Mouse (Mus musculus): ENCODE results near the gene Ccr10.

The Ccr10 gene

DNA sequence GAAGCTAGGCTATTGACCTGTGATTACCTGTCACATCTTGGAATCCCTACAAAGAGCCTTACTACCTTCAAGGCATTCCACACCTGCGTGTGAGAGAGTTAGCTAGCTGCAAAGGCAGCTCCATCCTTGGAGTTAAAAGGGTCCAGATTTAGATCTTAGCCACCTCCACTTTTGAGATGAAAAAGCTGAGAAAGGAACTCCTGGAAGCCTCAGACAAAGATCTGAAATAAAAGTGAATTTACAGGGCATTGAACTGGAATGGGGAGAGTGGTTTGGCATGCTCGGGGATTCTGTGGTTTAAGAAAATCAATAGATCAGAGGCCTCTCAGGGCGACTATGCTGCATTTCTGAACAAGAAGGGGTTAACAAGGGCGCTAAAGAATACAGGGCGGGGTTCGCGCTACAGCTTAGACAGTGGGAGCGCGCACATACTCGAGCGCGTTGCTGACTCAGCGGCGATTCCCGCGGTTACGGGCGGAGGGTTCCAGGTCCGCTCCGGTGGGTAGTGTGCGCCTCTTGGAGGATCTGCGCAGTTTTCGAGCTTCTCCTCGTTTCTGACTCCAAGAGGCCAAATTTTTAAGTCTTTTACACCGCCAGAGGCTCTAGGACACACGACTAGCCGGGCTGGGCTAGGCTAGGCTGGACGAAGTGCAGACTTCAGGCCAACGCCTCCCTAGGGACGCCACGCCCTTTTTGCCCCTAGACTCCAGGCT, 3.4 kb downstream of the Ccr10 start:
- DNase-seq = peak; percentile 84 to 86

DNA sequence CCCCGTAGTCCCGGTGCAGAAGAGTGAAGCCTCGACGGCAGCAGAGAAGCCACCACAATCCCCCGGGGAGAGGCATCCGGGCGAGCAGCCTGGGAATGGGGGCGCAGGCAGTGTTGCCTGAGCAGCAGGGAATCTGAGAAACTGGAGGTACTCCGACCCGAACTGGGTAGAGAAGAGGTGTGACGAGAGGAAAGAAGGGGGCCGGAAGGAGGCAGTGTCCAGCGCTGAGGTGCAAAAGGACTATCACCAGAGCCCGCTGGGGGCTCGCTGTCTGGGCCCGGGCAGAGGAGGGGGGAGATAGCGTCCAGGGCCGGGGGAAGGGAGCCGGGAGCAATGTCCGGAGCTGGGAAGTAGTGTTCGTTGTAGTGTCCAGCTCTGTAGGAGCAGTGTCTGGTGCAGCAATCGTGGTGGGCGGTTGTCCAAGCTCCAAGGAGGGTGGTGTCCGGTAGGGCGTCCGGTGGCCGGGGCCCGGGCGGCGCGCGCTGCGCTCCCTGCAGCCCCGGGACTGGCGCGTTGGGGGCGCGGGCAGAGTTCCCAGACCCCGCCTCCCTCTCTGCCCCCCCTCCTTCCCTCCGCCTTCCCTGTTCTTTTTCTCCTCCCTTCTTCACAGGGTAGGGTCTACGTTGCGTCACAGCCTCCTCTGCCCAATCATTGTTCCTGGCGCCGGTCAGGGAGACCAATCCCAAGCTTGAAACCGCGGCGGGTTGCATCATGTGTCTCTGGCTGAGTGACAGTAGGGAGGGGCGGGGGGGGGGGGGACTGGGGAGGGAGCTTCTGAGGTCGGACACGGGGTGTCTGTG, 4.2 kb downstream of the Ccr10 start, which contains the start of gene Plekhh3:
Plekhh3 (minus strand) TSS at position 541 of the 800 bp plus-strand sequence.
- DNase-seq = peak; percentile 94 to 96

DNA sequence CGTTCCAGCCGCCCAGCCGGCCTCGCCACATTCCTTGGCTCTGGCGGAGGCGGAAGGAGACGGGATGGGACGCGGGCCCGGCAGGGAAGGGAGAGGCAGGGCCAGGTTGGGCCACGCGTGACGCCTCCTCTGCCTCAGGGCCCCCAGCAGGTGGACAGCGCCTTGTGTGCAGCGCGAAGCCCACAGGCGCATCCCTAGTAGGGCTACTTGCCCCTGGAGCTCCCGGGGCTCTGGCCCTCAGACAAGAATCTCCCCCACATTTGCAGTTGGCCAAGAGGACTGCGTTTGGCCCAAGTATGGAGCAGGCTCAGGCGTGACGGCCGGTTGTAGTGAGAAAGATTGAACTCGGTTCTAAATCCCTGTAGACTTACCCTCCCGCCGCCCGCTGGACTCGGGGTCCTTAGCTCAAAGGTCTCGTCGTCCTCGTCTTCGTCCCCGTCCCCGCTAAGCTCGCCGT, 4.9 kb downstream of the Ccr10 start, which contains the start of gene Cntnap1:
Cntnap1 (plus strand) TSS at position 170 of the 457 bp plus-strand sequence.
- peak; percentile 77 to 82 for DNase-seq

DNA sequence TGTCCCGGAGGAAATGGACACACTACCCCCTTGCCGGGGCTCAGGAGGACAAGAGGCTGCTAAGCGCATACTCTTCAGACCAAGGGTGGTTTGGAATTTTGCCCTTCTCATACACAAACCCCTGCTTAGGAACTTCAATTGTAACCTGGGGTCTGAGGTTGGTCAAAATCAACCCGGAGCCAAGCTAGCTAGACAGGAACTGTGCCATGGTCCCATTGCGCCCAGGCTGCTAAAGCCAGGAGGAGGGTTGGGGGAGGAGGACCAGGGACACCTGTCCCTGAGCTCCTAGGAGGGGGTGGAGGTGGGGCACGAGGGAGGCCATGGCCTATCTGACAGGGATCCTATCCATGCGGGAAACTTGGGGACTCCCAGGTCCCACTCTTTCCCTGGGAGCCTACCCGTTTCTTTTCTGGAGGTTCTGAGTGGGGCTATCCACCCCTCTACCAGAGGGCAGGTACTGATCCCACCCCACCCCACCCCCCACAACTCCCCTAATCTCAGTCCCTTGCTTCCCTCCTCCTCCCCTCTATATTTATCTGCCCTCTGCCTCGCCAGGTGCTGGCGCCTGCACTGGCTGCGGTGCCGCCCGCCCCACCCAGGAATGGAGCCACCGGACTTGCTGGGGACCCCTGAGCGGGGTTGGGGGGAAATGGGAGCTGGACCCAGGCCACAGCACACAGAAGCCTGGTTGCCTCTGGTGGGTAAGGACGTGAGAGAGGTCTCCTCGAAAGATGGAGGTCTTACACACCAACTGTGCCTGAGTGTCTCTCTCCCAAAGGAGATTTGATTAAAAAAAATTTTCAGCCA, 5.7 kb downstream of the Ccr10 start:
- peak; percentile 65 to 74 for DNase-seq

DNA sequence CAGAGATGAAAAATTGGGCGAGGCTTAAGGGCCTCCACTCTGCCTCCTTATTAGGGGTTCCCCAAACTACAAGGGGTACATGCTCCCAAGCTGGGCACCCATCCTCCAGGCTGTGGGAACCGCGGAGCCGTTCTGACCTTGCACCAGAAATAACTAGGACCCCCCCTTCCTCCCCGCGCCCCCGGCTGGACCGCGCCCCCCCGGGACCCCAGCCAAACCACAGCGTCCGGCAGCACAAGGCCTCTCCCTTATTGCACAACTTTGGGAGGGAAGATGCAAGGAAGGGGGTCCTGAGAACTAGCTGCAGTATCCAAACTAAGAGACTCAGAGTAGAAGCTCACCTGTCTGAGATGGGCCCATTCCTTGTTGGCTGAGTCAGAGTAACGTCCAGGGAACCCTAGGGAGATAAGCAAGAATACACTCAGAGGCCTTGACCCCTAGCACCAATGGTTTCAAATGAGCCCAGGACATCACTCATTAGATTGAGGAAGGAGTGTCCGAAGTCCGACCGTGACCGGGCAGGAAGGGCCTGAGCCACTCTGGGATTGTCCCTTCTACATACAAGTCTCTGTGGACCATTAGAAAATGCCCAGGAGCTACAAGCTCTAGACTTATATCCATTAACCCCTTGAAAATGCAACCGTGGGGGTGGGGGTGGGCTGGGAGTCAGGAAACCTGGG, 6.8 kb downstream of the Ccr10 start:
- peak; percentile 20 to 56 for DNase-seq

DNA sequence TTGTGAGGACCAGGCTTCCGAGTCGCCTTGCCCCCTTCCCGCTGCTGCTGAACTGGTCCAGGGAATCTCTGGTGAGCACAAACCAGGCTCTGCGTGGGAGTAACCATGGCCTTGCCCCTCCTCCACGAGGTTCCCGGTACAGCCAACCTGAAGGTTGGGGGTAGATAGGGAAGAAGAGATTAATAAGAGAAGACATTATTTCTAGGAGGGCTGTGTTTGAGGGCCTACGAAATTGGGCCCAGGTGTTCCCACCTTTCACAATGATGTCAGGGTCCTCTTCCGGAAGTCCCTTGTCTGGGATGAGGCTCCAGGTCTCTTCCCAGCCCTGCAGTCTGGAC, 7.3 kb downstream of the Ccr10 start:
- peak in 1 of 2 experiments; percentile 26 for DNase-seq

DNA sequence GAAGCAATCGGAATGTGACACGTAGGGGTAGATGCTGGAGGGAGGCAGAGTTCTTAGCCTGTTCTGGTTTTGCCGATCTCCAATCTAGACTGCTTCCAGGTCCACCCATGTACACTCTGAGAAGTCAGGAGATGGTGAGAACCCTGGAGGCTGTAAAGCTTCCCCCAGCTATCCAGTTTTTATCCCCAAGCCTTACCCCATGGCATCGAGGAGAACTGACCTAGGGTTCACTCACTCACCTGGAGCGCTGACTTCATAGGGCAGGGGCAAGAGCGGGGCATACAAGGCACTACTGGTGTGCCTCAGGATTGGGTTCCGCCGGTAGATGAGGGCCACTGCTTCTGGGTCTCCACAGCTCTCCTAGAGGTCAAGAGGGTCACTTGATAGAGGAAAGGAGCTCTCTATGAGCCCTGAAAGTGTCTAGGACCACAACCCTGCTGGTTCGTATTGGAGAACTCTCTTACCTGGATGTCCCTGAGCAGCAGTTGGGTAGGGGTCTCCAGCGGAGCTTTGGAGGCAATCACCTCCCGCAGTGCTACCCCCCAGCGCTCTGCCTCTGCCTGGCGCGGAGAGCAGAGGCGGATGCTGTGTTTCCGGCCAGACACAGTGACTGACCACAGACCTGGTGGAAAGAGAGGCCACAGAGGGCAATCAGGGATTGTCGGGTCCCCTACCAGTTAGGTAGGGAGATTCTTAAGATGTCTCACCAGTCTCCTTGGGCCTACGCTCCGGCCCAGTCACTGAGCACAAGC, 7.9 kb downstream of the Ccr10 start:
- DNase-seq = peak in 1 of 2 experiments; percentile 30

DNA sequence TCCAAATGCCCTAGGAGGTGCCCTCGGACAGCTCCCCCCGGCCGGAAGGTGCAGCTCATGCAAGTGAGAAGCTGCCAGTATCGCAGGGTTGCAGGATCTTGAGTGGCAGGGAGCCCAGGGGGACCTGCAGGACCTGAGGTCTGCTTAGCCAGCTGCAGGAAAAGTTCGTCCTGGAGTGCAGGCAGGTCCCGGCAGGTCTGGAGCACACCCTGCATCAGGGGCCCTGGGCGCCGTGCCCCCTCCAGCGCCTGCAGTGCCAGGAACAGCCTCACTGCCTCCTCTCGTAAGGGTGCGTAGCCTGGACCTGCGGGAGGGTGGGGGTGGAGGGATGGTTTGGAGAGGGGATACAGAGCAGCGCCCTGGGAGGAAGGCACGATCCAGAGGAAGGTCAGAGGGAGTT, 8.9 kb downstream of the Ccr10 start:
- DNase-seq = peak; percentile 23 to 37

DNA sequence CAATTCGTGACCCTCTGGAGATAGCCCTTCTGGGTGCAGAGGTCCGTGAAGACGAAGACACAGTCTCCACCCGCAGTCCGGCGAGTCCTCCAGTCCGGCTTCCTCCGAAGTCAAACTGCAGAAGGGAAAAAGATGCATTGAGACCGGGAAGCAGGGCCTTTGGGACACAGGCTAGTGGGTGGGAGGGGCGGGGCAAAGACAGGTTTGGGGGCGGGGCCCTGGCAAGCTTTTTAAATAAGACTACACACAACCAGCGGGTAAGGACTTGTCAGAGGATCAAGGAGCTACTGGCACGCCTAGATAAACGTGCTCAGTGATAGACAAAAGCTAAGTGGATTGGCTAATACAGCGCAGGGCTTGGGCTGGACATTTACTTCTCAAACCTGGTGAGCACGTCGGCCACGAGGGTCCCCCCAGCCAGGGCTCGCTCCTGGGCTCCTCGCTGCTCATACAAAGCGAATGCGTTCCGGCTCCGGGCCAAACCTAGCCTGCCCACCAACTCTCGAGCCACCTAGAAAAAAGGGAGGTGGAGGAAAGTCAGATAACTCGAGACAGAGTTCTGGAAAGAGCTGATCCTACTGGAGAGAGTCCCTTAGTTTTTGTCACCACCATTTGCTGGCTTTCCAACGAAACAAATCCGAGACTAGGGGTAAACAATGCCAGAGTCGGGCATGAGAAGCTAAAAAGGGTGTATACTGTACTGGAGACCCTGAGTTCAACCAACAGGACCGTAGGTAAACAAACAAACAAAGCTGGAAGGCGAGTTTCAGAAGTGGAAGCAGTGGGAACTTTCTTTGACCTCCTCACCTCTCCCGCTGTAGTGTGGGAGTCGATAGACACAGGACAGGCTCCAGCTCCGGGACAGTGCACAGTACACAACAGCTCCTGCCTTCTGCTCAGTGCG, 10.3 kb downstream of the Ccr10 start:
- peak; percentile 38 to 39 for DNase-seq

DNA sequence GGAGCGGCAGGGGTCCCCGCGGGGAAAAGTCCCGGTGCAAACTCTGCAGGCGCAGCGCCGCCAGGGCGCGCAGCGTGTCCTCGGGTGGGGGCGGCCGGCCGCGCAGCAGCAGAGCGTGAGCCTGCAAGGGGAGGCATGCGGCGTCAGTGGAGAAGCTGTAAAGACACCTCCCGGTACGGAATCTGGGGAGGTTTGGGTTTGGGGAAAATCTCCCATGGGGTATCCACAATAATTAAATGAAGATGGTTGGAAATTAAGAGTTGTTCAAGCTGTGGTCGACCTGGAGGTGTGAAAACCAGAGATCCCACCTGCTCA, 10.9 kb downstream of the Ccr10 start:
- peak in 1 of 2 experiments; percentile 47 for DNase-seq

DNA sequence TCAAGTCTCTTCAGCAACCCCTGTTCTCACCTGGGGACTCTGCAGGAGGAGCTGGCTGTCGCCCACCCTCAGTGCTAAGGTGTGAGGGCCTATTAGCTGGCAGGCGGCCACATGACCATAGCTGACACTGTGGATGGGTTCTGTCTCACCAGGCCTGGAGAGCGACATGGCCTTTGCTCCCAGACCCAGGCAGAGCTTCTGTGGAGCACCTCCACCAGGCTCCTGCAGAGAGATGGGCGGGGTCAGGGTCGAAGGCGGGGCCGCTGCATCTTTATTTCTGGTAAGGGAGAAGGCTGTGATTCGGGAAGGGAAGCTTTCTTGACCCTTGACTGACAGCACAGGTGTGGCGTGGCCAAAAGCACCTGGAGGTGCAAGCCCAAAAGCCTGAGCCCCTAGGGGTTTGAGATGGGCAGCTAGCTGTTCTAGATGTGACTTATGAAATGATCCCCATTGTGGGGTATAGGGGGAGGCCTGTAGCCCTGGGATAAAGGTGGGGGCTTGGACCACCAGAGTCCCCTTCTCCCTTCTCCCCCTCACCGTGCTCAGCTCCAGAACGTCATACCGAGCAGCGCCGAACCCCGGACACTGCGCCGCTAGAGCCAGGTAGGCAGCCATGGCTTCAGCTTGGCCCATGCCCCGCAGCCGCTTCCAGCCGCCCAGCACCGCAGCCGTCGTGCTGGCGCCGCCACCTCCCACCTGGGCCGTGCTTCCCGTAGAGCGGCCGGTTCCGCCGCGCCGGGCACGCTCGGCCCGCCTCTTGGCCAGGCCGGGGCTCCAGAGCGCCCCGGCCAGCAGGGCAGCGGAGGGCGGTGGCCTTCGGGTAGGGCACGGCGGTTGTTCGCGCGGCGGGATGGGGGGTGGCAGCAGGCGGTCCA, 11.5 kb downstream of the Ccr10 start:
- peak; percentile 41 to 60 for DNase-seq

DNA sequence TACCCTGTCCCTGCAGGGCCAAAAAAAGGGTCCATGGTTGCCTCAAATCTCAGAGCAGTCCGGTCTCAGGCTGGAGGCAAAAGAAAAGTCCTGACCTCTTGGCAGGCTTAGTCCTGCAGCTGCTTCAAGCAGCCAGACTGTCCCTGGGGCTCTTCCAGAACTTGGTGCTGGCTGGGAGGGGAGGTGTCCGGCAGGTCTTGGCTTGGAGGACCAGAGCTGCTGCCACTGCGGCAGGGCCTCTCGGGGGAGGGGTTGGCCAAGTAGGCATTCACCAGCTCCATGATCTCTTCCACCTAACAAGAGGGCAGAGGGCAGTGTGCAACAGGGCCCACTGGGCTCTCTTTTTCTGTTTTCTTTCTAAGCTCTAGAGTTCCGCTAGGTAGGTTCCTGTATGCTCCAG, 12.5 kb downstream of the Ccr10 start:
- DNase-seq = peak; percentile 49 to 61

DNA sequence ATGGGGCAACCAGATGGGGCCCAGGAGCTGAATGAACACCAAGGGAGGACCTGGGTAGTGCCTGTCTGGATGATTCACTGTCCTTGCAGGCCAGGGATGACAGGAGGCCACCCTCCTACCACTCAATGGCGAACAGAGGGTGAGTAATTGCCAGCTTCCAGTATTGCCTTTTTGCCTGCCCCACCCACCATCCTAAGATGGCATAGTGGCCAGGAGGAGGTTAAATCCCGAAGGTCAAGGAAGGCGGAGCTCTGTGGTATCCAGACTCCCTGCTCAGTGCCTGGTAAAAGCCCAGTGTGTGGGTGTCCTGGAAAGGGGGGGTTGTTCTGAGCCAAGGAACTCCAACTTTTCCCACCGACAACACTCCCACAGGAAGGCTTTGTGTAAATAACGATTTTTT, 12.9 kb downstream of the Ccr10 start:
- DNase-seq = peak in 1 of 2 experiments; percentile 16

DNA sequence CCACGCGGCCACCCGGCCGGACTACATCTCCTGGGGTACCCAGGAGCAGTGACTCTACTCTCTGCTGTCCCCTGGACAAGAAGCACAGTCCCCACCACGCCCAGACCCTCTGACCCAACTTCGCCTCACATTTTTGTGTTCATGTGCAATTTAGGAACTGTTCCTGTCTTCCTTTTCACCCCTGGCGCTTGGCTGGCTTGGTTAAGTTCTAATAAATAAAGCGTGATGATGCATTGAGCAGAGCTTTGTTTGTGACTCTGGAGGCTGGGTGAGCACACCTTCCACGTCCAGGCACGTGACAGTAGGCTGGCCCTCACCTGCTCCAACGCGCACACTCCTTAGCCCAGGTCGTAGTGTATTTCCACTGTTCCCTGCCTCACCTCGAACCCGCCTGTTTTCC, 13.7 kb downstream of the Ccr10 start:
- no peak for DNase-seq

DNA sequence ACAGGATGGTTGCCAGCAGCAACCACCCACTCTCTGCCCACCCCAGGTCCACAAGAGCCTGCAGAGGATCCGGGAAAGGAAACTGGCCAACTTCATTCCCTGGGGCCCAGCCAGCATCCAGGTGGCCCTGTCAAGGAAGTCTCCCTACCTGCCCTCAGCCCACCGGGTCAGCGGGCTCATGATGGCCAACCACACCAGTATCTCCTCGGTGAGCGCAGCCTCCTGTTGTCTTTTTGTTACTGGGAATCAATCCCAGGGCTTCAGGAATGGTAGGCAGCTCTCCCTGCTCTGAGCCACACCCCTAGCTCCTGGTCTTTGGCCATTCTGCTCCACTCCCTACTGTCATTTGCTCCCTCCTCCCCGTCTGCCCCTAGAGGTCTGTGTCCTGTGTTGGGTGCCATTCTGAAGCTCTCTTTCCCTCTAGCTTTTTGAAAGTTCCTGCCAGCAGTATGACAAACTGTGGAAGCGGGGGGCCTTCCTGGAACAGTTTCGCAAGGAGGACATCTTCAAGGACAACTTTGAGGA, 14.2 kb downstream of the Ccr10 start:
- peak; percentile 23 to 38 for DNase-seq

DNA sequence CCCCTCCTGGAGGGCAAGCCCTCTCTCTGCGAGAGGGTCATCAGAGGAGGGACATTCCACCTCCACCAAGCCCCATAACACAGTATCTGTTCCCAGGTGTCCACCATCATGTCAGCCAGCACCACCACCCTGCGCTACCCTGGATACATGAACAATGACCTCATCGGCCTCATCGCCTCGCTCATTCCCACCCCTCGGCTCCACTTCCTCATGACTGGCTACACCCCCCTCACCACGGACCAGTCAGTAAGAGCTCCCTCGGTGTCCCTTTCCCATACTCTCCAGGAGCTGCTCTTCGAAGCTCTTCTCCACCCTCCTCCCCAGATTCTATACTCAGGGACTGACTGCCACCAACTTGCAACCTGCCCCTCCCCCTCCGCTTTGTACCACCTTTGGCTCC, 15.1 kb downstream of the Ccr10 start:
- DNase-seq = peak in 1 of 2 experiments; percentile 29

DNA sequence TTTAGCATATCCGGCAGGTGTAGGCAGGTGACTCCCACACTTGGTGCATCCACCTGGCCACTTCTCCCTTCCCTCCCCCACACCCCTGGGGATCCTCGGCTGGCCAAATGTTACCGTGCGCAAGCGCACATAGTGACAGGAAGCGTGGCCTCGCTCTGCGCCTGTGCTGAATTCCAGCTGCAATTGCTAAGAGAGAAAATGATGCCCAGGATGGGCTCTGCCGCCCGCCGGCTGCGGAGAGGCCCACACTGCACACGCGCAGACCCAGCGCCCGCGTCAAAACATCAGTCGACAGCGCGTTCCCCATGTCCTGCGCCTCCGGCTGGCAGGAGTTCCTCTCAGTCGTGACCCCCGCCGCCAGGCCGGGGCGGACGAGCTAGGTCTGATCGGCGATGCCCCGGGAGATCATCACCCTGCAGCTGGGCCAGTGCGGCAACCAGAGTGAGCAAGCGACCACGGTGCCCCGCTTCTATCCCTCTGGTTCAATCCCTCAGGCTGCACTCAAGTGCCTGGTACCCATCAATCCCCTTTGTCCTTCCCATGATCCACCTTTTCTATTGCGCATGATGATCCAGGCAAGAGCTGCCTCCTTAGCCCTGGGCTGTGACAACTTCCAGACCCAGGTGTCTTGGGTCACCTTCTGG, 19.4 kb downstream of the Ccr10 start, which contains the start of gene Tubg2:
Tubg2 (plus strand) TSS at position 180 of the 644 bp plus-strand sequence.
- peak; percentile 86 to 88 for DNase-seq

DNA sequence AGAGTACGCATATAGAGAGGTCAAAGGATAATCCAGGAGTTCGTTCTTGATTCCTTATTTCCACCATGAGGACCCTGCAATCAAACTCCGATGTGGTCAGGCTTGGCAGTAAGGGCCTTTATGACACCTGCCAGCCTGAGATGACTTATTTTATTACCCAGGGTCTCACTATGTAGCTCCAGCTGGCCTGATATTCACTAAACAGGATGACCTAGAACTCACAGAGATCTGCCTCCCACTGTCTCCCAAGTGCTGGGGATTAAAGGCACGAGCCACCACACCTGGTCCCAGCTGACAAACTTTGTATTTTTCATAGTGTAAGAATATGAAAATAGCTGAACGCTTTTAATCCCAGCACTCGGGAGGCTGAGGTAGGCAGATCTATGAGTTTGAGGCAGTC, 20.1 kb downstream of the Ccr10 start:
- DNase-seq = no peak

DNA sequence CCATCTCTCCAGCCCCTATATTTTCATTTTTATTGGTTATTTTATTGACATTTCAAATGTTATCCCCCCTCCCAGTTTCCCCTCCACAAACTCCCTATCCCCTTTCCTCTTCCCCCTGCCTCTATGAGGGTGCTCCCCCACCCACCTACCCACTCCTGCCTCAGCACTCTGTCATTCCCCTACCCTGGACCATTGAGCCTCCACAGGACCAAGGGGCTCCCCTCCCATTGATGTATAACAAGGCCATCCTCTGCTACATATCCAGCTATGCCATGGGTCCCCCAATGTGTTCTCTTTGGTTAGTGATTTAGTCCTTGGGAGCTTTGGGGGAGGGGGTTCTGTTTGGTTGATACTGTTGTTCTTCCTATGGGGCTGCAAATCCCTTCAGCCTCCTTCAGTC, 20.6 kb downstream of the Ccr10 start:
- no peak for DNase-seq
